Mouse (Mus musculus) urinary bladder, postnatal 14 days (tissue): ENCODE results near the gene Camkv.

Source experiments
- DNase-seq: peaks from one replicate; pipeline ENCODE4 v3.0.0; 2021; ENCODE audit warnings: low spot score

The Camkv gene

DNA sequence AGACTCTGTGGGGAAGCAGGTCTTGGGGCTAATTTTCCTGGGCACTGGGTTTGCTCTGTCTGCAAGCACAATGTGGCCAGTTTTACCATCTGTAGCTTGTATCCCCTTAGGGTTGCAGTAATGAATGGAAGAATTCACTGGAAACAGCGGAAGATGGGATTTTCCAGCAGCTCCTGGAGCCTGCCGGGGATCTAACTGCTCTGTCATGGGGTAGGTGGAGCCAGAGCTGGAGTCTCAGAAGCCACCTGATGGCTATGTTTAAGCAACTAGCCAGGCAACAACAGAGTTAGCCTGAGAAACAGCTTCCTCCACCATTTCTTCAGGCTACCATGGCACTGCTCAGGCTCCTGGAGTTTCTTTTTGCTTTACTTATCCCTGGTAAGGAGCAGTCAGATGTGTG, 56.7 kb downstream of the Camkv start, which contains the start of gene Cdhr4:
Gene Cdhr4, plus strand, starts transcription at position 301 of the 400 bp plus-strand sequence.
- DNase-seq: no peak

DNA sequence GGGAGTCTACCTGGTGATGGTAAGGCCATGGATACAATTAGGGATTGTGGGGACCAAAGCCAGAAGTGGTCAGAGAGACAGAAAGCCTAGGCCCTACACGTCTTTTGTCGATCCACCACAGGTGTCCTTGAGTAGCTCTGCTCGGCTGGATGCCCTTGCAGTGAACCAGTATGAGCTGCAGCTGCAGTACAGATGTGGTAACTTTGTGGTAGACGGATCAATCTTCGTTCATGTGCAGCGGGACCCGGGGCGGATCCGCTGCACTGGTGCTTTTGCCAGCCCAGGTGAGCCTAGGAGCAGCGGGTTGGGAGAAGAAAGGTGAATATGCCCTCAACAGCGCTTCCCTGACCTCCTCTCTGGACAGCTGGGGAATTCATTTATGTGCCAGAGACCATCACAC, 57.5 kb downstream of the Camkv start:
- no peak for DNase-seq

DNA sequence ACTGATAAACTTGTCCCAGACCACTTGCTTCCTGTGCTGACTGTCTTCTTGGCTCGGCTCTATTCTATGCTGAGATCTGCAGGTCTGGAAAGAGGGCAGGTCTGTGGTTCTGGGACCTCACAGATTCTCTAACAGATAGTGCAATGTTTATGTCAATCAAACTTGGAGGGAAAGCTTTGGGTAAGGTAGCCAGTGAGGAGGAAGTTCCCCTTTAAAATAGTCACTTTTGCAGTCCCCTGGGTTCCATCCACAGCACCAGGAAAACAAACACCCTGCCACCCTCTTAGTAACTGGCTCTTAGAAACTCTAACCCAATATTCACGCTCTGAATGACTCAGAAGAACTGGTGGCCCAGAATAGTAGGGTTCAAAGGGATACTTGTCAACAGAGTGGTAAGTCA, 59.0 kb downstream of the Camkv start:
- no peak for DNase-seq

DNA sequence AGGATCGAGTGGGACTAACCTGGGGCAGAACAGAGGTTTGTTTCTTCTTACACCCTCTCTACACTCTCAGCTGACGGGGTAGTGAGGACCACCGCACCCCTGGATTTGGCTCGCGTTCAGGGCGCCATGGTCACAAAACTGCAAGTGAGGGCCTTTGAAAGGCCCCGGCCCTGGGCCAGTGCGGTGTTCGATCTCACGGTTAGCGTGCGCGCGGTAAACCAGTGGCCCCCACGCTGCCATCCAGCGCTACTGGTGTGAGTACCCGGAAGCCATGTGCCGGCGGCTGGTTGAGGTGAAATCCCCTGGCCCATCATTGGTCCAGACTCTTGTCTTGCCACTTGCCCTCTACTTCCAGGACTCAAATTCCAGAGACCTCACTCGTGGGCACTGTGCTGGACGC, 60.0 kb downstream of the Camkv start:
- DNase-seq: no peak

DNA sequence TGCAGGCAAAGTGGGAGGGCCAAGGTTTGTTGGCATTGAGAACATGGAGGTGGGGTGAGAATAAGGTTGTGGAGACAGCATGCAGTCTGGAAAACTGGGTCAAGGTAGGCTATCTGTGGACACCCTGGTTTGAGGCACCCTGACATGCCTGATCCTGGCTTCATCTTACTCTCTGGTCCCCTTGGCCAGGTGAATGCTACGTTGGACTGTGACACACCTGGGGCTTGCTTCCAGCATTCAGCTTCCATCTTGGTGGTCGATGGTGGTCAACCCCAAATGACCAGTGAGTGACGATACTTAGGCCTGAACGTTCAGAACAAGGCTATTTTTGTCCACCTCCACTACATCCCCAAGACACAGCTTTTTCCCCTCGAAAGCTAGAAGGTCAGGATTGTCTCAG, 60.6 kb downstream of the Camkv start, which contains the start of gene Gm20662:
Gene Gm20662, plus strand, starts transcription at position 301 of the 400 bp plus-strand sequence.
- DNase-seq: no peak
